Mouse (Mus musculus): ENCODE data around the gene Kif23. TPM values are rescaled to one million over a fixed set of nuclear protein-coding genes. Genes with fewer than 3 reads are reported as not detected.

The Kif23 gene
- polyA plus RNA-seq, 1 experiment, result 23.1 TPM

- DNase-seq (ENCODE audit: low read depth), result no peak
- TF ChIP-seq POLR2A (IDR thresholded peaks at IDR 0.05; ENCODE audit: borderline replicate concordance, extremely low read depth, insufficient read depth, insufficient read length, poor library complexity, severe bottlenecking) (no peak), CTCF (IDR thresholded peaks at IDR 0.05; ENCODE audit: borderline replicate concordance, extremely low read depth, insufficient read depth, insufficient read length) (no peak)
These were observed 35.1 kb downstream of the Kif23 start for GRCm38 (mm10) chr9:61911300-61912128.

- peak; percentile 11; the same call in 1 of the 2 replicates for TF ChIP-seq CTCF (IDR thresholded peaks at IDR 0.05; ENCODE audit: borderline replicate concordance, extremely low read depth, insufficient read depth, insufficient read length)
- no peak for TF ChIP-seq POLR2A (IDR thresholded peaks at IDR 0.05; ENCODE audit: borderline replicate concordance, extremely low read depth, insufficient read depth, insufficient read length, poor library complexity, severe bottlenecking)
- peak; percentile 57 for DNase-seq (ENCODE audit: low read depth)
These were observed 35.9 kb downstream of the Kif23 start for GRCm38 (mm10) chr9:61910526-61911256.

GRCm38 (mm10) chr9:61909633-61910032 is 36.9 kb downstream of the Kif23 start:
- TF ChIP-seq POLR2A (IDR thresholded peaks at IDR 0.05; ENCODE audit: borderline replicate concordance, extremely low read depth, insufficient read depth, insufficient read length, poor library complexity, severe bottlenecking) (no peak), CTCF (IDR thresholded peaks at IDR 0.05; ENCODE audit: borderline replicate concordance, extremely low read depth, insufficient read depth, insufficient read length) (no peak)

GRCm38 (mm10) chr9:61908832-61909407 is 37.7 kb downstream of the Kif23 start:
- no peak for DNase-seq (ENCODE audit: low read depth)
- TF ChIP-seq CTCF (IDR thresholded peaks at IDR 0.05; ENCODE audit: borderline replicate concordance, extremely low read depth, insufficient read depth, insufficient read length) (no peak), POLR2A (IDR thresholded peaks at IDR 0.05; ENCODE audit: borderline replicate concordance, extremely low read depth, insufficient read depth, insufficient read length, poor library complexity, severe bottlenecking) (no peak)

More at GRCm38 (mm10) chr9:61909633-61910032, 36.9 kb downstream of the Kif23 start:
- DNase-seq (ENCODE audit: low read depth), result no peak

- no peak for DNase-seq (ENCODE audit: low read depth)
- TF ChIP-seq CTCF (IDR thresholded peaks at IDR 0.05; ENCODE audit: borderline replicate concordance, extremely low read depth, insufficient read depth, insufficient read length), result no peak
- no peak for TF ChIP-seq POLR2A (IDR thresholded peaks at IDR 0.05; ENCODE audit: borderline replicate concordance, extremely low read depth, insufficient read depth, insufficient read length, poor library complexity, severe bottlenecking)
These were observed 38.2 kb downstream of the Kif23 start for GRCm38 (mm10) chr9:61908341-61908740.

GRCm38 (mm10) chr9:61907621-61908295 is 38.8 kb downstream of the Kif23 start:
- DNase-seq (ENCODE audit: low read depth), result no peak
- no peak for TF ChIP-seq POLR2A (IDR thresholded peaks at IDR 0.05; ENCODE audit: borderline replicate concordance, extremely low read depth, insufficient read depth, insufficient read length, poor library complexity, severe bottlenecking)
- no peak for TF ChIP-seq CTCF (IDR thresholded peaks at IDR 0.05; ENCODE audit: borderline replicate concordance, extremely low read depth, insufficient read depth, insufficient read length)

- no peak for DNase-seq (ENCODE audit: low read depth)
- peak; percentile 64 for TF ChIP-seq CTCF (IDR thresholded peaks at IDR 0.05; ENCODE audit: borderline replicate concordance, extremely low read depth, insufficient read depth, insufficient read length)
- no peak for TF ChIP-seq POLR2A (IDR thresholded peaks at IDR 0.05; ENCODE audit: borderline replicate concordance, extremely low read depth, insufficient read depth, insufficient read length, poor library complexity, severe bottlenecking)
These were observed 39.7 kb downstream of the Kif23 start for GRCm38 (mm10) chr9:61906912-61907311.

GRCm38 (mm10) chr9:61905576-61905975 is 41.0 kb downstream of the Kif23 start:
- no peak for DNase-seq (ENCODE audit: low read depth)
- no peak for TF ChIP-seq POLR2A (IDR thresholded peaks at IDR 0.05; ENCODE audit: borderline replicate concordance, extremely low read depth, insufficient read depth, insufficient read length, poor library complexity, severe bottlenecking)
- no peak for TF ChIP-seq CTCF (IDR thresholded peaks at IDR 0.05; ENCODE audit: borderline replicate concordance, extremely low read depth, insufficient read depth, insufficient read length)

- TF ChIP-seq POLR2A (IDR thresholded peaks at IDR 0.05; ENCODE audit: borderline replicate concordance, extremely low read depth, insufficient read depth, insufficient read length, poor library complexity, severe bottlenecking) (no peak), CTCF (IDR thresholded peaks at IDR 0.05; ENCODE audit: borderline replicate concordance, extremely low read depth, insufficient read depth, insufficient read length) (no peak)
- DNase-seq (ENCODE audit: low read depth), result no peak
These were observed 42.4 kb downstream of the Kif23 start for GRCm38 (mm10) chr9:61904201-61904600.

GRCm38 (mm10) chr9:61902445-61902844 is 44.1 kb downstream of the Kif23 start:
- TF ChIP-seq POLR2A (IDR thresholded peaks at IDR 0.05; ENCODE audit: borderline replicate concordance, extremely low read depth, insufficient read depth, insufficient read length, poor library complexity, severe bottlenecking) (no peak), CTCF (IDR thresholded peaks at IDR 0.05; ENCODE audit: borderline replicate concordance, extremely low read depth, insufficient read depth, insufficient read length) (no peak)
- DNase-seq (ENCODE audit: low read depth), result peak; percentile 83

GRCm38 (mm10) chr9:61901574-61901973 is 45.0 kb downstream of the Kif23 start:
- DNase-seq (ENCODE audit: low read depth), result no peak

More at GRCm38 (mm10) chr9:61901574-61901973, 45.0 kb downstream of the Kif23 start:
- TF ChIP-seq CTCF (IDR thresholded peaks at IDR 0.05; ENCODE audit: borderline replicate concordance, extremely low read depth, insufficient read depth, insufficient read length) (no peak), POLR2A (IDR thresholded peaks at IDR 0.05; ENCODE audit: borderline replicate concordance, extremely low read depth, insufficient read depth, insufficient read length, poor library complexity, severe bottlenecking) (no peak)

Measured in brain, embryonic 14.5 days (tissue).